Mouse (Mus musculus) myocyte (in vitro differentiated cells): ENCODE measurements around the gene Glipr1. TPM values are rescaled to one million over a fixed set of nuclear protein-coding genes. Genes with fewer than 3 reads are reported as not detected.
A peak's percentile ranks its signal among the peaks of the same experiment; 100 is the strongest.

ENCODE experiments used
- H3K27me3 ChIP-seq: one replicate; pipeline ENCODE4 v1.6.1; 2011; ENCODE audit not compliant: control insufficient read depth, insufficient read depth, insufficient read length
- H3K36me3 ChIP-seq: one replicate; pipeline ENCODE4 v1.6.1; 2011; ENCODE audit not compliant: control insufficient read depth, insufficient read depth
- H3K4me2 ChIP-seq: one replicate; pipeline ENCODE4 v1.6.1; 2011; ENCODE audit warnings: low read depth, control low read depth
- H3K4me3 ChIP-seq: one replicate; pipeline ENCODE4 v1.5.1; 2011; ENCODE audit warnings: mild to moderate bottlenecking, control low read depth, moderate library complexity
- H3K79me2 ChIP-seq: one replicate; pipeline ENCODE4 v1.6.1; 2011; ENCODE audit not compliant: control insufficient read depth, insufficient read depth
- H3ac ChIP-seq: one replicate; pipeline ENCODE4 v1.6.1; 2011; ENCODE audit not compliant: control insufficient read depth, insufficient read length
- CEBPB ChIP-seq: IDR thresholded peaks from 2 replicates; pipeline ENCODE4 v1.6.1; 2011; ENCODE audit warnings: mild to moderate bottlenecking, moderate library complexity; ENCODE audit not compliant: poor library complexity, insufficient read depth, severe bottlenecking
- E2F4 ChIP-seq: IDR thresholded peaks from one replicate; pipeline ENCODE4 v1.6.1; 2011; ENCODE audit warnings: mild to moderate bottlenecking, control low read depth, moderate library complexity; ENCODE audit not compliant: insufficient read depth
- MAX ChIP-seq: IDR thresholded peaks from one replicate; pipeline ENCODE4 v1.6.1; 2011; ENCODE audit warnings: low read depth, mild to moderate bottlenecking, control low read depth
- MYOD1 ChIP-seq, 3 experiments: IDR thresholded peaks; one replicate each; pipeline ENCODE4 v1.6.1; 2011; ENCODE audit warnings: control low read depth in 2 of 3, low read depth in 2 of 3, mild to moderate bottlenecking in 2 of 3, moderate library complexity in 1 of 3; ENCODE audit not compliant: insufficient read length in 2 of 3, control insufficient read depth in 1 of 3
- MYOG ChIP-seq, 3 experiments: IDR thresholded peaks; one replicate each; pipeline ENCODE4 v1.6.1; 2011; ENCODE audit warnings: control low read depth in 2 of 3, low read depth in 2 of 3, mild to moderate bottlenecking in 2 of 3; ENCODE audit not compliant: insufficient read length in 2 of 3, control insufficient read depth in 1 of 3, insufficient read depth in 1 of 3
- POLR2A ChIP-seq: IDR thresholded peaks from one replicate; pipeline ENCODE4 v1.6.1; 2011; ENCODE audit warnings: low read depth, mild to moderate bottlenecking, control low read depth, moderate library complexity; ENCODE audit not compliant: insufficient read length
- POLR2AphosphoS2 ChIP-seq: IDR thresholded peaks from one replicate; pipeline ENCODE4 v1.6.1; 2011; ENCODE audit warnings: low read depth, control low read depth; ENCODE audit not compliant: insufficient read length
- REST ChIP-seq: IDR thresholded peaks from one replicate; pipeline ENCODE4 v1.6.1; 2011; ENCODE audit warnings: mild to moderate bottlenecking, control low read depth, moderate library complexity; ENCODE audit not compliant: insufficient read depth, insufficient read length
- SRF ChIP-seq: IDR thresholded peaks from one replicate; pipeline ENCODE4 v1.6.1; 2011; ENCODE audit warnings: low read depth; ENCODE audit not compliant: control insufficient read depth, insufficient read length
- TCF12 ChIP-seq: IDR thresholded peaks from one replicate; pipeline ENCODE4 v1.6.1; 2011; ENCODE audit warnings: mild to moderate bottlenecking, control low read depth; ENCODE audit not compliant: poor library complexity, insufficient read depth, severe bottlenecking
- TCF3 ChIP-seq: IDR thresholded peaks from one replicate; pipeline ENCODE4 v1.6.1; 2011; ENCODE audit warnings: low read depth, control low read depth; ENCODE audit not compliant: insufficient read length
- USF1 ChIP-seq: IDR thresholded peaks from one replicate; pipeline ENCODE4 v1.6.1; 2011; ENCODE audit warnings: low read depth, mild to moderate bottlenecking, control low read depth, moderate library complexity
- polyA plus RNA-seq: library from polyadenylated mRNA; unstranded; fragments of >200 nt; fragmentation: generic; extraction: Trizol; gene quantifications from one replicate; pipeline ENCODE4 v1.2.1, GENCODE M21; 2012; ENCODE audit warnings: missing spikeins

Gene Glipr1
- polyA plus RNA-seq, 1 experiment, result 2.5 TPM

- no peaks in the 10 kb centered on the region for H3K27me3 ChIP-seq
- no peaks in the 10 kb centered on the region for H3K79me2 ChIP-seq
- peak overlapping the region; percentile 10 for H3K4me2 ChIP-seq
- H3K4me3 ChIP-seq, result no peak overlapping the region
- no peak overlapping the region for H3ac ChIP-seq
- TF ChIP-seq REST (no peak), USF1 (no peak), TCF12 (no peak), TCF3 (no peak), CEBPB (no peak), POLR2AphosphoS2 (no peak), POLR2A (no peak)
- H3K36me3 ChIP-seq, result no peaks in the 10 kb centered on the region
These were observed 493 bp downstream of the Glipr1 start for GRCm38 (mm10) chr10:112001756-112002520.

GRCm38 (mm10) chr10:112001350-112001749 lies 1.1 kb downstream of the Glipr1 start:
- Histone ChIP-seq H3K4me3 (no peak overlapping the region), H3ac (no peak overlapping the region), H3K79me2 (no peaks in the 10 kb centered on the region), H3K4me2 (peak overlapping the region; percentile 10), H3K27me3 (no peaks in the 10 kb centered on the region), H3K36me3 (no peaks in the 10 kb centered on the region)
- TF ChIP-seq MYOG (IDR thresholded peaks at IDR 0.05; ENCODE audit: control insufficient read depth in 1 of 3, insufficient read depth in 1 of 3, insufficient read length in 2 of 3, low read depth in 2 of 3) (no peak), TCF12 (no peak), SRF (no peak), REST (no peak), USF1 (no peak), TCF3 (no peak), CEBPB (no peak), POLR2A (no peak), POLR2AphosphoS2 (no peak), MYOD1 (IDR thresholded peaks at IDR 0.05; ENCODE audit: control insufficient read depth in 1 of 3, insufficient read length in 2 of 3, low read depth in 2 of 3) (no peak), E2F4 (no peak), MAX (no peak)

- H3K4me3 ChIP-seq, result no peak overlapping the region
- H3K79me2 ChIP-seq, result no peaks in the 10 kb centered on the region
- peak overlapping the region; percentile 66 for H3K4me2 ChIP-seq
- no peak overlapping the region for H3ac ChIP-seq
- H3K36me3 ChIP-seq, result no peaks in the 10 kb centered on the region
- TF ChIP-seq TCF3 (no peak), REST (no peak), MYOG (IDR thresholded peaks at IDR 0.05; ENCODE audit: control insufficient read depth in 1 of 3, insufficient read depth in 1 of 3, insufficient read length in 2 of 3, low read depth in 2 of 3) (peak in 2 of 3 experiments; percentile 50 to 64), TCF12 (no peak)
- no peaks in the 10 kb centered on the region for H3K27me3 ChIP-seq
These were observed 1.9 kb downstream of the Glipr1 start for GRCm38 (mm10) chr10:112000568-112000967.

GRCm38 (mm10) chr10:111999765-112000164 lies 2.7 kb downstream of the Glipr1 start:
- Histone ChIP-seq H3K4me2 (peak overlapping the region; percentile 66), H3K27me3 (no peaks in the 10 kb centered on the region), H3K4me3 (no peak overlapping the region), H3K79me2 (no peaks in the 10 kb centered on the region), H3ac (no peak overlapping the region), H3K36me3 (no peaks in the 10 kb centered on the region)
- TF ChIP-seq REST, result no peak
- no peak for TF ChIP-seq POLR2AphosphoS2
- TF ChIP-seq TCF12, result no peak
- TF ChIP-seq MYOD1 (IDR thresholded peaks at IDR 0.05; ENCODE audit: control insufficient read depth in 1 of 3, insufficient read length in 2 of 3, low read depth in 2 of 3), result no peak
- no peak for TF ChIP-seq POLR2A
- TF ChIP-seq TCF3, result no peak
- TF ChIP-seq MYOG (IDR thresholded peaks at IDR 0.05; ENCODE audit: control insufficient read depth in 1 of 3, insufficient read depth in 1 of 3, insufficient read length in 2 of 3, low read depth in 2 of 3), result no peak
- TF ChIP-seq CEBPB, result no peak
- TF ChIP-seq MAX, result no peak
- no peak for TF ChIP-seq SRF
- TF ChIP-seq E2F4, result no peak
- TF ChIP-seq USF1, result no peak

GRCm38 (mm10) chr10:111997671-111998070 lies 4.8 kb downstream of the Glipr1 start:
- Histone ChIP-seq H3K36me3 (no peaks in the 10 kb centered on the region), H3K27me3 (no peaks in the 10 kb centered on the region), H3K79me2 (no peaks in the 10 kb centered on the region), H3K4me2 (peak overlapping the region; percentile 2), H3K4me3 (no peak overlapping the region), H3ac (no peak overlapping the region)
- TF ChIP-seq POLR2A, result no peak
- no peak for TF ChIP-seq MAX
- no peak for TF ChIP-seq MYOD1 (IDR thresholded peaks at IDR 0.05; ENCODE audit: control insufficient read depth in 1 of 3, insufficient read length in 2 of 3, low read depth in 2 of 3)
- TF ChIP-seq REST, result no peak
- TF ChIP-seq E2F4, result no peak
- no peak for TF ChIP-seq TCF12
- TF ChIP-seq MYOG (IDR thresholded peaks at IDR 0.05; ENCODE audit: control insufficient read depth in 1 of 3, insufficient read depth in 1 of 3, insufficient read length in 2 of 3, low read depth in 2 of 3), result no peak
- TF ChIP-seq USF1, result no peak
- TF ChIP-seq CEBPB, result no peak
- TF ChIP-seq TCF3, result no peak
- no peak for TF ChIP-seq POLR2AphosphoS2
- TF ChIP-seq SRF, result no peak
